Mouse (Mus musculus): Measurements from ENCODE around the gene Map3k6. TPM values are rescaled to one million over a fixed set of nuclear protein-coding genes. Genes with fewer than 3 reads are reported as not detected.

Map3k6 gene
- total RNA-seq, 2 experiments from 2014 or later: 1.3 to 4.8 TPM

DNA sequence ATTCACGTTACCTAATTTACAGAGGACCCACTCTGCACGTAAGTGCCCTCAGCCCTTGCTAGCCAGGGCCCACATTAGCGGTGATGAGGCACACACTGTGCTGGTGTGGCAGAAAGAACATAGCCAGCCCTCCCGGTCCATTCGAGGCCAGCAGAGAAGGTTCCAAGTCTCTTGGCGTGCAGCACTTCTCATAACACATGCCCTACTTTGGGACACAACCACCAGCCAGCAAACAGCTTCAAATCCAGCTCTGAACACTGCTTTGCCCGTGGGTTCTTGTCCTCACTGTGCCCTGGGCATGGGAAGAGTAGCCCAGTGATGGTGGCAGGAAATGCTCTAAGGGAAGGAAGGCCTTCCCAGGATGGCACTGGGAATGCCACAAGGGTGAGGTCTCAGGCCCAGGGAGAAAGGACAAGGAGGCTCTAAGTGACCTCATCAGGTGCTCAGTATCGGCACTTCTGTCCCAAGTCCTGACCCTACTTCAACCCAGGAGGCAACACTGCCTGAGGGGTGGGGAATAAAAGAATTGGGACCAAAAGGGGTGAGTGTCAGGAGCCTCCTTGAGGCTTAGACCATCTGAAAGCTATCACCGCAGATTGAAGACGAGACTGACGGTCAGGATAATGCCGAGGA, 25.7 kb downstream of the Map3k6 start:
- DNase-seq (ENCODE audit: extremely low spot score in 1 of 2, low spot score in 2 of 2): no peak
- intact Hi-C loops (cut with DNase I): no loop called here

DNA sequence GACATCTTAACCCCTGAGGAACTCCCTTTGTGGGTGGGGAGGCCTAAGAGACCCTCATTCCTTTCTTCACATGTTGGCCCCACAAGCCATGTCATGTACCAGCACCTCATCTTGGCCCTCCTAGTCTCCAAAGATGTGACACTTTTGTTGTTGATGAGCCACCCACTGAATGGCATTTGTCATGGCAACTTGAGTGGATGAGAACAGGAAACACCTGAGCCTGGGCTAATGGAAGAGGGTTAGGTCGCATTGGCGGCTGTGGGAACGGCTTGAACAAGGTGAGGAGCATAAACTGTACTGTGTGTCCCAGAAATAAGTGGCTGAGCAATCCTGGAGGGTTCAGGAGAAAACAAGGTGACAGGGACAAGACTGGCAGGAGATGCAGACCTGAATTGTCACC, 28.3 kb downstream of the Map3k6 start:
- no peak for DNase-seq (ENCODE audit: extremely low spot score in 1 of 2, low spot score in 2 of 2)
- intact Hi-C loops (cut with DNase I): no loop called here

DNA sequence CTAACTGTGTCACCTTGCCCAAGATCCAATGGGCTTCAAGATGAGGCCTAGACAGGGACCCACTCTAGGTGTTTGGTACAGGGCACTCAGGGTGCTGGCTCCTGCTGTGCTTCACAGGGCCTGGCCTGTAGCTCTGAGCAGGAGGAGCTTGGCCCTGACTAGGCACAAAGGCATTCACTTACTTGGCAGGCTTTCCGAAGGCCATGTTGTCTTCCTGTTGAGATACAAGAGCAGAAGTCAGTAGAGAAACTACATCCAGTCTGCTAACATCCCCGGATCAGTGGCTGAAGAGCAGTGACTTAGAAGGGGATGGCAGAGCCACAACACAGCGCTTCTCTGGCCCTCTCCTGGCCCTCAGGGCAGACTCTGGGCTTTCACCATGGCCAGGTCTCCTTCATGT, 29.0 kb downstream of the Map3k6 start:
- DNase-seq (ENCODE audit: extremely low spot score in 1 of 2, low spot score in 2 of 2): no peak
- intact Hi-C loops (cut with DNase I): no loop called here

DNA sequence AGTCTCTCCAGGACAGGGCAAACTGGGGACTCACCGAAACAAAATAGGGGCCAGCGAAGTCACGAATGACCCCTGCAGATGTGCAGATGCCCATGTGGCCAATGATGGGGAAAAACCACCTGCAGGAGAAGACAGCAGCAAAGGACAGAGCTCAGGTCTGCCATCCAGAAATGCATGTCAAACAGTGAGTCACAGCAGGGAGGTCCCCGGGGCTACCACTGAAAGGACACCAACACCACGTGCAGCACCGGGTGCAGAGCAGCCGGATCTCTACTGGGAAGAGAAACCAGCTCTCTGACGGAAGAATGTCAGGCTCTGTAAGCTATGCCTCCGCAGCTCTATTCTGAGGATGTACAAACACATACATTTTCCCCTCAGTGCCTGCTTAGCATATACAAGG, 30.3 kb downstream of the Map3k6 start:
- intact Hi-C loops (cut with DNase I): no loop called here

DNA sequence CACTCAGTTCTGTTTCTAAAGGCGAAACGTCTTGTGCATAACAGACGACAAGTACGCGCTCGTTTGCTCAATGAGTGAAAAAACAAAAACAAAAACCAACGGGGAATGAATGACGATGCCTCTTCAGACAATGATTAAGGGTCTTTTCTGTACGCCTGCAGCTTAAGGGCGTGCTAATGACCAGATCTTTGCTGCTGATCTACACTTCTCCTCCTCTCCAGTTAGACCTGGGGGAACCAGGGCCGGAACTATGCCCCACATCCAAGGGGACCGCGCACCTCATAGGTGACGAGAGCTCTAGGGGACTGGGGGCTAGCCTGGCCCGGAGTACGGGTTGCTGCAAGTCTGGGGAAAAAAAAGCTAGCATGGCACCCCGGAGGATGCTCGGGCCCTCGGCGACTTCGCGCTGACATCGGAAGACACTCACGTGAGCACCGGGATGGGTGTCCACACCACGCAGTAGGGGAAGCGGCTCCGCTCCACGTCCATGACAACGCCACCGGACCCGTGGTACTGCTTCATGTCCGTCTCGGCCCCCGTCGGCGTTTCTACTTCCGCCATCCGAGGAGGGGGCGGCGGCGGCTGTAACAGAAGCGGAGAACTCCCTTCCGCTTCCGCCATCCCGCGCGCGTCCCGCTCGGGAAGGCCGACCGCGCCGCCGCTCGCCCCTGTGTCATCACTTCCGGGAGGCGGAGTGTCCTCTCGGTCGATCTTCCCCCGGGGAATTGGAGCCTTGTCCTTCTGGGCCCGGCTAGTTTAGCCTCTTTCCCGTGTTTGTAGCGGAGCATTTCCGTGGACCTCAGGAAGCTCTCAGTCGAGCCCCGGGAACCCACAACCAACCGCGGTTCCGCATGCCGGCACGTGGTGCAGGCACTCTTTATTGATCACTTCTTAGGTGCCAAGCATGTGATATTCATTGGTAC, 36.7 kb downstream of the Map3k6 start, which contains the start of gene Tmem222:
Gene Tmem222 (minus strand): TSS at position 689 of the 923 bp plus-strand sequence.
- intact Hi-C loops (cut with DNase I): no loop called here
- peak; percentile 93 to 96 for DNase-seq (ENCODE audit: extremely low spot score in 1 of 2, low spot score in 2 of 2)

More for the DNA sequence above, 30.3 kb downstream of the Map3k6 start:
- no peak for DNase-seq (ENCODE audit: extremely low spot score in 1 of 2, low spot score in 2 of 2)

DNA sequence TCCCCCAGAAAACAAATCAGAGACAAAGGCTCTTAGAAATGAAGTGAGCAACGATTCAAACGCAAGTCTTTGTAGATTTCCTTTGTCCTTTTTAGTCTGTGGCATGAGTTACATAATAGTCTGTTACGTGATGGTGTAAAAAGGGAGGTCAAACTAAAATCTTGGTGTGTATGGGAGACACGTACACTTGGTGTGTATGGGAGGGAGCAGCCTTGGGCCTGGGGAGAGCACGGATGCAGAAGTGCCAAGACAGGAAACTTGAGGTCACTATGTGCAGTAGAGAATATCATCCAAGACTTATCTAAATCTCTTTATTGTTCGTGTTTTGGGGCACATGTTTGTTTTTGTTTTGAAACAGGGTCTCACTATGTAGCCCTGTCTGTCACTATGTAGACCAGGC, 37.4 kb downstream of the Map3k6 start:
- intact Hi-C loops (cut with DNase I): no loop called here
- DNase-seq (ENCODE audit: extremely low spot score in 1 of 2, low spot score in 2 of 2): no peak

DNA sequence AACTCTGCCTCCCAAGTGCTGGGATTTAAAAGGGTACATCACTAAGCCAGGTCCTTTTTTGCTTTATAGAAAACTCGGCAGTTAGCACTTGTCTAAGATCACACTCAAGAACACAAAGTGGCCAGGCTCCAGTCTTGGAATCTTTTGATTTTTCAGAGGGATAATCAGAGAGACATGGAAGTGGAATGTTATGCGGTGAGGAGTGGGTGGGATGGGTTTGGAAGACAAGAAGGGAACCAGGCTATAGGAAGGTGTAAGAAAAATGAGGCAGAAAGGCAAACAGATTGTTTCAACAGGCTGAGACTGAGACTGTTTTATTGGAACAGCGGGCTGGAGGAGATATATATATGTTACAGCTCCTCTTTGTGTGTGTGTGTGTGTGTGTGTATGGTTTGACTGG, 37.9 kb downstream of the Map3k6 start:
- intact Hi-C loops (cut with DNase I): no loop called here
- no peak for DNase-seq (ENCODE audit: extremely low spot score in 1 of 2, low spot score in 2 of 2)

DNA sequence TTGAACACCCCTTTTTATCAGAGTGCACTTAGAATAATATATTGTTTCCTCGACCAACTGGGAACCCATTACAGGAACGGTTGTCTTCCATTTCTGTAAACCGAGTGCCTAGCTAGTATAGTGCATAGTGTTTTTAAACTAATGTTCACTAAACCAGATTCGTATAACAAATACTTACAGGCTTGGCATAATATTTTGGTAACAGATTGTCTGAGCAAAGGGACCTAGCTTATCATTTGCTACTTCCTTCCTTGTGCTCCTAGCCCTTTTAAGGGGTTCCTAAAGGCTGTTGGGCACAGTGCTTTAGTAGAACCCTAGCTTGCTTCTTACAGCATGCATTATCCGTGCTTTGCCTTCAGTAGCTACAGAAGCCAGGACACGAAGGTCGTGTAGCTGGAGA, 40.9 kb downstream of the Map3k6 start:
- intact Hi-C loops (cut with DNase I): no loop called here
- no peak for DNase-seq (ENCODE audit: extremely low spot score in 1 of 2, low spot score in 2 of 2)

DNA sequence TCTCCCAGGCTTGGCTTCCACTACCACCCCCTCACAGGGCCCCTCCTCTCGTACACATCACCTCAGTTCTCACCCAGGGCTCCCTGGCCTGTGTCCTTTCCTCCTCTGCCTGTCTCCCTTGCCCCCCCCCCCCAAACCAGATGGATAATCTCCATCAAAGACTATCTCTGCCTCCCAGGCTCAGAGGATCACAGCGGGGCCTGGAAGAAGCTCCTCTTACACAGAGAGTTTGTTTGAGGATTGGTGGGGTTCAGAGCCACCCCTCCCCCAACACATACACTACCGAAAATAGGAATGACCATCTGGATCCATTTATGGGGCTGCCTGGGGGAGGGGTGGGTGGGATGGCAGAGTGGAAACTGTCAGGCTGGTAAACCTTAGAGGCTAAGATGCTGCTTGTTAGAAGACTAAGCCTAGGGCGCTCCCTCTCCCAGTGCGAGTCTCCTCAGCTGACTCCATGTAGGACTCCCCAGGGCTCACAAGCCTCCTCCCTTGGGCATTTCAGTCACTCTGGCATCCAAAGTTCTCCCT, 41.4 kb downstream of the Map3k6 start:
- intact Hi-C loops (cut with DNase I): no loop called here
- peak in 1 of 2 experiments; percentile 61 for DNase-seq (ENCODE audit: extremely low spot score in 1 of 2, low spot score in 2 of 2)

DNA sequence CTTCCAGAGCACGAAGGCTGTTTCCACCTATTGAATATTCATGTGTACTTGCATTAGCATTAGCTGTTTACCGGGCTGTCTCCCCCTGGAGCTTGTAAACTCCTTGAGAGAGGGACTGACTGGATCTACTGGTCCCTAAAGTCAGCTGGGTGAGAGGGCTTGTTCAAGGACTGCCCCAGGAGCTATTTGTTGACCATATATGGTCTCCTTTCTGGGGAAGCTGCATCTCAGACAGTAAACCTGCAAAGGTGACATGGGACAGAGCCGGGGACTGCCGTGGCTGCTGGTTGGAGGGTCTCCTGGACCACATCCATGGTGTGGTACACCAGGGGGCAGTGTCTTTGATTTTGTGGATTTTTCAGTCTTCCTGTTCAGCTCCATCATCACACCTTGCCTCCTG, 42.0 kb downstream of the Map3k6 start:
- intact Hi-C loops (cut with DNase I): no loop called here
- no peak for DNase-seq (ENCODE audit: extremely low spot score in 1 of 2, low spot score in 2 of 2)

DNA sequence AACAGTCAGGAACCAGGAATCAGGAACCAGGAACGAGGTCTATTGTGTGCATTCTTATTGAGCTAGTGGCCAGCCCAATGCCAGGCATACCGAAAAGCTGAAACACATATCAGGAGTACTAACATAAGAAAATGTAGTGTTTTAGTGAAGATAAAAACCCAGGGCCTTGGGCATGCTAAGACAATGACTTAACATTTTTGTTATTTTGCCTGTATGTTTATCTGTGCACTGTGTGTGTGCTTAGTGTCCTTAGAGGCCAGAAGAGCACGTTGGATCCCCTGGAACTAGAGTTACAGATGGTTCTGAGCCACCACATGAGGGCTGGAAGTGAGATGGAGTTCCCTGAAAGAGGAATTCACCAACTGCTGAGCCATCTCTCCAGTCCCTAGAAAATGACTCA, 44.7 kb downstream of the Map3k6 start:
- intact Hi-C loops (cut with DNase I): no loop called here

DNA sequence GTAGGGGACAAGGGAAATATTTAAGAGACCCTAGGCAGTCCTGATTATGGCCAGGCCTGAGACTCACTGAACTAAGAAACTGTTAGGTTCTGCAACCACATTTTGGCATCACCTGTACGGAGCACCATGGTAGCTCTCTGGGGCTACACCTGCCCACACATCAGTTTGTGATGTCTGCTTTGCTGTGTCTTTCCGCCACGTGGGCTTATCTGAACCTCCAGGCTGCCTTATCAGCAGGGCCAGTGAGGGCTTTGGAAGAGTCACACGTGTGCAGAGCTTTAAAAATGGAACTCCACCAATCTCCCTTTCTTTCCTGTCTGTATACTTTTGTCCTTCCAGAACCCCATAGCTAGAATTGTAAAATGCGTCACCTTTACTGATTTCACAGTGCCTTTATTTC, 45.3 kb downstream of the Map3k6 start:
- no peak for DNase-seq (ENCODE audit: extremely low spot score in 1 of 2, low spot score in 2 of 2)
- intact Hi-C loops (cut with DNase I): no loop called here

More for the DNA sequence above, 44.7 kb downstream of the Map3k6 start:
- no peak for DNase-seq (ENCODE audit: extremely low spot score in 1 of 2, low spot score in 2 of 2)

DNA sequence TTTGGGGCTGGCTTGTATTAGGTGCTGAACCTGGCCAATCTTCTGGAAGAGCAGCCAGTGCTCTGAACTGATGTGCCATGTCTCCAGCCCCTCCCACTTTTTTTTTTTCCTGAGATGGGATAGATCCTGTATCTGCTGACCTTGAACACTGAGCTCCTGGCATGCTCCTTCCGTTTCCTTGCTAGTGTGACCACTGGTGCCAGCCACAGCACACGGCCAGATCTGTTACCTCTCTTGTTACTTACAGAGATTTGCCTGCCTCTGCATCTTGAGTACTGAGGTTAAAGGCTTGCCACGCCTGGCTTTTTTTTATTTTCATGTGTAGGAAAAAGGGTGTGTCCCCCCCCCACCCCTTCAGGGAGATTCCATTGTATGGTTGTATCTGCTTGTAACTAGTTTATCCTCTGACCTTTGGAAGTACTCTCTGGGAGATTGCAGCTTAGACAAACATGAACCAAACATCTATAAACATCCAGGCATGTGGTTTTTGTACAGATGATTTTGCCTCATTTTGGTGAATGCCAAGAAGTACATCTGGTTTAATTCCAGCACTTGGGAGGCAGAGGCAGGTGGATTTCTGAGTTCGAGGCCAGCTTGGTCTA, 46.0 kb downstream of the Map3k6 start:
- intact Hi-C loops (cut with DNase I): no loop called here
- DNase-seq (ENCODE audit: extremely low spot score in 1 of 2, low spot score in 2 of 2): no peak

DNA sequence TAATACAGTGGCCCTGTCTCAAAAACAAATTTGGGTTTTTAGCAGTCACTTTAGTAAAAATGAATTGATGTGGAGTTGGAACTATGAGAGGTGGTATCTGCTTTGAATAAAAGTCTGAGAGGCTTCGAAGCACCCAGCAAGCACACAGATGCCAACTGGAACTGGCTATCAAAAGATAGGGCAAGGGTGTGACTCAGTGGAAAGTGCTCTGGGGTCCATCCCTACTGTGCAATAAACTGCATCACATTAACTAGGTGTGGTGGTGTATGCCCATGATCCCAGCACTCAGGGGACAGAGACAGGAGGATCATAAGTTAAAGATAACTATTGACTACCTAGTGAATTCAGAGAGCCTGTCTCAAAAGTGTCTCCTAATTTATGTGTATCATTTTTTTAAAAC, 50.6 kb downstream of the Map3k6 start:
- intact Hi-C loops (cut with DNase I): loop anchor here (10.0 kb wide), 1 partner anchor 346 kb away; no protein-coding TSS in a partner anchor
- DNase-seq (ENCODE audit: extremely low spot score in 1 of 2, low spot score in 2 of 2): no peak

DNA sequence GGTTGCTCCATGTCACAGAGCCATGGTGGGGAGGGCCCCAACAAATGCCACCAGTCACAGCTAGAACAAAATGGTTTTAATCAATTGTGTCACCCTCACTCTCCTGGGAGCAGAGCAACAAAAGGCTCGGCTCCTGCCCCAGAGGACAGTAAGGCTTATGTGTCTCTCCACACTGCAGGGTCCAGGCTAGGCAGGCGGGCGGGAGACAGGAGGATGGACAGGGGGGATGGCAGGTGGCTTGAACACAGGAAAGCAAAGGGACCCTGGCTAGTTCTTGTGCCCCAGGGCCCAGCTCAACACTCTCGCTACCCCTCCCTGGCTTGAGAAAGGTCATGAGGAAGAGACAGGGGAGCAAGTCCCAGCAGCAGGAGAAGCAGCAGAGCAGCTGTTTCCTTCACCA, 51.8 kb downstream of the Map3k6 start:
- intact Hi-C loops (cut with DNase I): loop anchor here (10.0 kb wide), 1 partner anchor 348 kb away; no protein-coding TSS in a partner anchor
- no peak for DNase-seq (ENCODE audit: extremely low spot score in 1 of 2, low spot score in 2 of 2)

DNA sequence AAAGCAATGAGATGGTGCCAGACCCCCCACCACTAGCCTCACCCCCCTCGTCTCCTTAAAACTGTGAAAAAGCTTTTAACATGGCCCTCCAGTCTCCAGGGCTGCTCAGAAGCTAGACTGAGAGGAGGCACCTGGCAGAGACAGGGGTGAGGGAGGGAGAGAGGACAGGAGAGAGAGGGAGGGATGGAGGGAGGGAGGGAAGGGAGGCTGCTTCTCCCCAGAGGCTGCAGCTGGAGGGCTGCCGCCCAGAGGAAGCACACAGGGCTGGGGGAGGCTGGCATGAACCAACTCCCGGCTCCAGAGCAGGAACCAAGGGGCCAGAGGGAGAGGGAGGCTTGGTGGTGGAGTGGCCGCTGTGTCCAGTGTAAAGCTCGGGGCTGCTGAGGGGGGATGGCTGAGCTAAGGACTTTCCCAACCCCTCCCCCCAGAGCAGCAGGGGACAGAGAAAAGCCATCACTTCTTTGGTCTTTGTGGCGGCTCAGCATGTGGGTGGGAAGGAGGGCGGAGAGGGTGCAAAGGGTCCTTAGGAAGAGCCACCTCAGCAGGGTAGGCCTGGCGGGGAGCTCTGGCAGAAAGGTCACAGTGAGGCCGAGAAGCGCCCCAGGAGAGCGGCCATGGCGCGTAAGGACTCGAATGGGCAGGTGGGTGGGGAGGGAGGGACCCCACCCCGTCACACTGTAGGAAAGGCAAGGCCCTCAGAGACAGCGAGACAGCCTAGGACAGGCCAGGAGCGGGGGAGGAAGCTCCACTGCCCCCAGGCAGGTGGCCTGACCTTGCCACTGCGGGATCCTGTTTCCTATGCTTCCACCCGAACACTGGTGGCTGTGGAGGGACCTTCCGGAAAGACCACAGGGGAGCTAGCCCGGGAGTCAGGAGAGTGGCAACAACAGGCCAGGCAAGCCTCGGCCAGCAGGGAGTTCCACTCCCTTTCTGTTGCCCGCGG, 52.6 kb downstream of the Map3k6 start:
- intact Hi-C loops (cut with DNase I): loop anchor here (10.0 kb wide), 1 partner anchor 348 kb away; no protein-coding TSS in a partner anchor
- peak in 1 of 2 experiments; percentile 54 for DNase-seq (ENCODE audit: extremely low spot score in 1 of 2, low spot score in 2 of 2)

DNA sequence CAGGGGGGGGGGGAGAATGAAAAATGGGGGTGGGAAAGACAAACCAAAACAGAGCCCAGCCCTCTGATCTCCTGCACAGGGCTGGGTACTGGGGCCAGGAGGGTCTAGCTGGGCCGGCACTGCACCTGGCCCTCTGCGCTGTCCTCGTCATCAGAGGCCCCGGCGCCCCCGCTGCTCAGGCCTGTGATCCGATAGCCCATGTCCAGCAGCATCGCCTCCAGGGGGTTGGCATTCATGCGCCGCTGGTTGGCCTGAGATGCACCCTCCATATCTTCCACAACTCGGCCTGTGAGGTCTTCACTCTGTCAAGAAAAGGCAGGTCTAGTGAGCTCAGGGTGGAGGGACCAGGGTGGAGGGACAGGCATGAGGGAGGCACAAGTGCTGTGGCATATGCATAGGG, 53.5 kb downstream of the Map3k6 start:
- peak in 1 of 2 experiments; percentile 54 for DNase-seq (ENCODE audit: extremely low spot score in 1 of 2, low spot score in 2 of 2)
- intact Hi-C loops (cut with DNase I): loop anchor here (10.0 kb wide), 1 partner anchor 349 kb away; no protein-coding TSS in a partner anchor

DNA sequence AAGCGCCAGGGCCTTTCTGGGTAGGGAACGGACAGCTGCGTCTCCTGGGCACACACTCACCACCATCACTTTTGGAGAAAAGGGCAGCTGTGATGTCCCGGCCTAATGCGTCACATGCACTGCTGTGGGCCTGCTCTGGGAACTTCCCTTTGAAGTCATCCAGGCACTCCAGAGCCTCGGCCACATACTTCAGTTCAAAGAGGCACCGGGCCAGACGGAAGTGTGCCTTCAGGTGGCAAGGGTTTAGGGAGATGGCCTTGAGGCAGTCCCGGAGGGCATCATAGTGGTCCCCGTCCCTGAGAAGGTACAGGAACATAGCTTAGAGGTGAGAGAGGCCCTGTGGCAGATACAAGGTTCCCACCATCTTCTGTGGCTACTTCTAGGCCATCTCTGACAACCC, 56.7 kb downstream of the Map3k6 start:
- DNase-seq (ENCODE audit: extremely low spot score in 1 of 2, low spot score in 2 of 2): no peak
- intact Hi-C loops (cut with DNase I): loop anchor here (5.0 to 10.0 kb wide), 2 partner anchors 85 to 353 kb away; partner anchors contain the start of genes Cd164l2 and Gpr3

All from left cerebral cortex, postnatal 10 days (tissue).